Mouse (Mus musculus) heart, postnatal 0 days (tissue): Measurements from ENCODE around the gene Zmynd12. TPM values are rescaled to one million over a fixed set of nuclear protein-coding genes. Genes with fewer than 3 reads are reported as not detected.

ENCODE experiments used
- ATAC-seq: fragments of 200-750 bp; cut with Nextera tagmentation; 2 replicates; pipeline ENCODE4 v1.8.0; 2017; ENCODE audit warnings: low read depth, moderate number of reproducible peaks, moderate library complexity; ENCODE audit not compliant: insufficient read depth
- DNase-seq: peaks from one replicate; pipeline ENCODE4 v3.0.0-alpha.2; 2016; ENCODE audit warnings: low spot score
- H3K27ac ChIP-seq: fragments of 300-500 bp; sonication (generic); 2 replicates; pipeline ENCODE4 v1.5.1; 2014; ENCODE audit warnings: low read depth, mild to moderate bottlenecking
- H3K27me3 ChIP-seq: fragments of 300-500 bp; sonication (generic); 2 replicates; pipeline ENCODE4 v1.6.1; 2014; ENCODE audit warnings: low read length, mixed read lengths; ENCODE audit not compliant: control insufficient read depth, insufficient read depth
- H3K36me3 ChIP-seq: fragments of 300-500 bp; sonication (generic); replicated peaks from 2 replicates; pipeline ENCODE4 v1.6.1; 2014; ENCODE audit warnings: low read length, mixed read lengths; ENCODE audit not compliant: control insufficient read depth, insufficient read depth
- H3K4me1 ChIP-seq: fragments of 300-500 bp; sonication (generic); 2 replicates; pipeline ENCODE4 v1.6.1; 2014; ENCODE audit warnings: antibody characterized with exemption; ENCODE audit not compliant: control insufficient read depth, insufficient read depth
- H3K4me2 ChIP-seq: fragments of 300-500 bp; sonication (generic); 2 replicates; pipeline ENCODE4 v1.6.1; 2014; ENCODE audit warnings: low read depth, mild to moderate bottlenecking, low read length, moderate library complexity
- H3K4me3 ChIP-seq: fragments of 300-500 bp; sonication (generic); 2 replicates; pipeline ENCODE4 v1.5.1; 2014; ENCODE audit warnings: low read depth, low read length
- H3K9ac ChIP-seq: fragments of 300-500 bp; sonication (generic); replicated peaks from 2 replicates; pipeline ENCODE4 v1.6.1; 2014; ENCODE audit warnings: low read depth, low read length, mixed read lengths
- H3K9me3 ChIP-seq: fragments of 300-500 bp; sonication (generic); replicated peaks from 2 replicates; pipeline ENCODE4 v1.6.1; 2016; ENCODE audit warnings: low read length; ENCODE audit not compliant: control insufficient read depth
- CTCF ChIP-seq: IDR thresholded peaks from 2 replicates; pipeline ENCODE4 v1.5.1; 2016; ENCODE audit warnings: antibody characterized with exemption, control low read depth, low read depth
- EP300 ChIP-seq: IDR thresholded peaks from 2 replicates; pipeline ENCODE4 v1.6.1; 2016; ENCODE audit warnings: antibody characterized with exemption, low read depth
- WGBS: fragments of 180-500 bp; shearing (Covaris S2); extraction: QIAGEN DNeasy Blood & Tissue Kit; methylation state at CpG from one replicate; pipeline ENCODE4 v1.1.7; 2014; 5-methylcytosine and 5-hydroxymethylcytosine counted together
- polyA plus RNA-seq: library from polyadenylated mRNA; unstranded; fragments of >200 nt; fragmentation: Nextera tagmentation; extraction: Ambion mirVana; gene quantifications from 2 replicates; pipeline ENCODE4 v1.2.1, GENCODE M21; 2015
- total RNA-seq: library from RNA; depleted of rRNA; stranded (reverse); fragments of >200 nt; gene quantifications from 2 replicates; pipeline ENCODE4 v1.2.3, GENCODE M21; 2014; ENCODE audit warnings: low replicate concordance; rRNA removed

Gene Zmynd12
- total and polyA plus RNA-seq, 2 experiments from 2014 or later: 0.37 TPM; not detected in 1

DNA sequence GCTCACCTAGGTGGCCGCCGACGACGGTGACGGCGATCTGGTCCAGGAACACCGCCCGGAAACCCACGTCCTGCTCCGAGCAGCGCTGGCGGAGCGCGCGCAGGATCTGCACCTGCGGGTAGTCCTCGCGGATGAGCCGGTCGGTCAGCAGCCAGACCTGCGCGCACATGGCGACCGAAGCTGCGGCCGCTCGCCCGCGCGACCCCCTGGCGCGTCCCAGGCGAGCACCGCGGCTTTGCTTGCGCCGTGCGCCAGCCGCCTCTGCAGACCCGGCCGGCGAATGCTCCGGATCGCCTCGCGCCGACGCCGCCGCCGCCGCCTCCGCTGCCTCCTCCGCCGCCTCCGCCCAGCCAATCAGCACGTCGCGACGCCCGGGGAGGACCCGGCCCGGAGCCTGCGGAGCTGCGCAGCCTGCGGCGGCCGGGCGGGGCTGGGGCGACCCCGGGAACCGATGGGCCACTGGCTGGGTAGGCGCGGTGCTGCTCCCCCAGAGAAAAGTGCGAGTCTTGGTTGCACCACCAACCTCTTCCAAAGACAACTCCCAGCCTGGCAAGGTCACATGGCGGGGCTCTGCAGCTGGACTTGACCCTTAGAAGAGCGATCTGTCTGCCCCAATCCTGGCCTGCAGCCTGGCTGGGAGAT lies 69.8 kb downstream of the Zmynd12 start, which contains the start of gene Rimkla:
TSS of gene Rimkla (minus strand) at position 338 of the 642 bp plus-strand sequence.
- Histone ChIP-seq H3K9me3 (0 out of 2 replicates have a peak, but pooled peaks cover 3% of the 10 kb centered on the region), H3K4me3 (peak within 1 kb of the TSS; percentile 65), H3K4me1 (peaks cover 6% of the 10 kb centered on the region; the same call in 1 of the 2 replicates), H3K36me3 (no peaks in the 10 kb centered on the region), H3K9ac (peak within 1 kb of the TSS; percentile 43), H3K27ac (no peak within 1 kb of the TSS), H3K4me2 (peak within 1 kb of the TSS; percentile 93), H3K27me3 (peaks cover 4% of the 10 kb centered on the region; the same call in 1 of the 2 replicates)
- TF ChIP-seq EP300: no peak
- TF ChIP-seq CTCF: no peak
- peak; percentile 36 for DNase-seq
- ATAC-seq: peak; percentile 86
- under 1% methylated on average over 60 of the region's 77 CpGs for WGBS

DNA sequence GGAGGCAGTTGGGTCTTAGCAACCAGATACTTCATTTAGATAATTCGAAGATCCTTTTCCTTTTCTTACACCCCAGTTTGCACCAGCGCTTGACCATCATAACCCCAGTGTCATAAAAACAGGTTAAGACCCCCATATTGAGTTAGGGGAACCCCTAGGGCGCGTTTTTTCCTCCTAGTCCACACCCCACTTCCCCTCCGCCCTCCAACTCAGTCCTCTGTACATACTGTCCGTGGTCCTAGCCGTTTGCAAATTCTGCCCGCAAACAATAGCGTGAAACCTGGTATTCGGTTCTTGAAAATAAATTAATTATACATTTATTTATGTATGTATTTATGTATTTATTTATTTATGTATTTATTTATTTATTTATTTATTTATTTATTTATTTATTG lies 70.3 kb downstream of the Zmynd12 start:
- H3K9ac ChIP-seq: peak overlapping the region; percentile 43
- no peak for DNase-seq
- peak overlapping the region; percentile 93 for H3K4me2 ChIP-seq
- H3K4me1 ChIP-seq: peaks cover 6% of the 10 kb centered on the region; the same call in 1 of the 2 replicates
- 0 out of 2 replicates have a peak, but pooled peaks cover 3% of the 10 kb centered on the region for H3K9me3 ChIP-seq
- TF ChIP-seq EP300 (no peak), CTCF (no peak)
- H3K4me3 ChIP-seq: peak overlapping the region; percentile 65
- no peaks in the 10 kb centered on the region for H3K36me3 ChIP-seq
- H3K27ac ChIP-seq: no peak overlapping the region
- H3K27me3 ChIP-seq: peaks cover 4% of the 10 kb centered on the region; the same call in 1 of the 2 replicates
- WGBS: 55% methylated on average over 10 of the region's 10 CpGs
- ATAC-seq: no peak

DNA sequence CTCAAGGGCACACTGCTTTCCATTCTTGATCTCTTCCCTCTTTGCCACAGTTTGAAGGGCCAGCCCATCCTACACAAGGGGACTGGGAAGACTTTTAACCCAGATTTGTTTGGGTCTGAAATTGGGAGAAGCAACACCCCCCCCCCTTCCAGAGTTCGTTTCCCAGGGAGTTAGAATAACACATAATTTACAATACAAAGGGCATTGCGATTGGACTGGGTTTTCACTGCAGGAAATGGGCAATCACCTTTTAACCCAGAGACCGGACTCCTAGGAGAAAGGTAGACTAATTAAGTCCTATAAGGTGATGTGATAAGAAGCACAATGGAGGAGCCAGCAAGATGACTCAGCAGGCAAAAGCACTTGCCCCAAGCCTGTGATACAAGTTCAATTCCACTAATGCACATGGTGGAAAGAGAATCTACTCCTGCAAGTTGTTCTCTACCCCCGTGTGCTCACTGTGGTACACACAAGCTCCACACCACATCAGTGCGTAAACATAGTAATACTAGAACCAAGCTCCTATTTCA lies 75.8 kb downstream of the Zmynd12 start:
- TF ChIP-seq EP300 (no peak), CTCF (no peak)
- no peaks in the 10 kb centered on the region for H3K9me3 ChIP-seq
- no peak overlapping the region for H3K4me3 ChIP-seq
- no peak for DNase-seq
- no peak overlapping the region for H3K27ac ChIP-seq
- no peaks in the 10 kb centered on the region for H3K4me1 ChIP-seq
- H3K9ac ChIP-seq: no peak overlapping the region
- no peak overlapping the region for H3K4me2 ChIP-seq
- no peak for ATAC-seq
- peaks cover 2% of the 10 kb centered on the region; the same call in 1 of the 2 replicates for H3K27me3 ChIP-seq
- 70% methylated on average over 5 of the region's 5 CpGs for WGBS
- no peaks in the 10 kb centered on the region for H3K36me3 ChIP-seq

DNA sequence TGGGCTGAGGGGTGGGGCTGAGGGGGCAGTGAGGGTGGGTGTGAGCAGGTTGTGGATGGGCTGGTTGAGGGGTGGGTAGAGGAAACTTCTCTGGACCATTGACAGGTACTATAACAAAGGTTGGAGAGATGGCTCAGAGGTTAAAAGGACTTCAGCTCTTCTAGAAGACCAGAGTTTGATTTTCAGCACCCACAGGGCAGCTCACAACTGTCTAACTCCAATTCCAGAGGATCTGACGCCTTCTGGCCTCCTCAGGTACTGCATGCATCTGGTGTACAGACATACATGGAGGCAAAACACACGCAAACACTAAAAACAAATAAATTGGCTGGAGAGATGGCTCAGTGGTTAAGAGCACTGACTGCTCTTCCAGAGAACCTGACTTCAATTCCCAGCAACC lies 89.0 kb downstream of the Zmynd12 start:
- no peak overlapping the region for H3K9ac ChIP-seq
- 0 out of 2 replicates have a peak, but pooled peaks cover 11% of the 10 kb centered on the region for H3K4me1 ChIP-seq
- H3K9me3 ChIP-seq: no peaks in the 10 kb centered on the region
- H3K4me2 ChIP-seq: no peak overlapping the region
- DNase-seq (no peak), ATAC-seq (no peak)
- H3K4me3 ChIP-seq: no peak overlapping the region
- TF ChIP-seq EP300 (no peak), CTCF (no peak)
- no peaks in the 10 kb centered on the region for H3K27me3 ChIP-seq
- 81% methylated on average over 2 of the region's 2 CpGs for WGBS
- H3K36me3 ChIP-seq: no peaks in the 10 kb centered on the region
- H3K27ac ChIP-seq: no peak overlapping the region

DNA sequence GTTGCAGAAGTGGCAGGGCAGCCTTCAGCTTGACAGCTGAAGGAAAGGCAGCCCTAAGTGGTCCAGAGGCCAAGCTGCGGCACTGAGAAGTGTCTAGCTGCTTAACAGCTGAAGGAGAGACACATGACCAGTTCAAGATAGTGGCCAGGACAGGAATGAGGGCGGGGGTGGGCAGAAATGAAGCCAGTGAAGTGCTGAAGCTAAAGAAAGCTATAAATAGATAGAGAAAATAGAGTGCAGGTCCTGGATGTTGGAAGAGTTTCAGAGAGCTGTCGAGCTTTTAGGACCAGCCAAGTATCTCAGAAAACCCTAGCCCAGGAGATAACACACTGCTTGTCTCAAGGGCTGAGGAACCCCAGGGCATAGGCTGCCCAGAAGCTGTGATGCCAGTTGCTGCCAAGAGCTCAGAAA lies 90.1 kb downstream of the Zmynd12 start:
- H3K27ac ChIP-seq: peak overlapping the region; percentile 81
- DNase-seq (peak; percentile 87), ATAC-seq (peak; percentile 94)
- H3K9ac ChIP-seq: no peak overlapping the region
- peak overlapping the region; percentile 20 for H3K4me2 ChIP-seq
- WGBS: 9% methylated on average over 3 of the region's 3 CpGs
- H3K36me3 ChIP-seq: no peaks in the 10 kb centered on the region
- H3K9me3 ChIP-seq: no peaks in the 10 kb centered on the region
- H3K4me3 ChIP-seq: no peak overlapping the region
- 0 out of 2 replicates have a peak, but pooled peaks cover 11% of the 10 kb centered on the region for H3K4me1 ChIP-seq
- H3K27me3 ChIP-seq: no peaks in the 10 kb centered on the region
- TF ChIP-seq EP300 (peak; percentile 90), CTCF (no peak)

Other genes with a start within 250 kb of the Zmynd12 start
- gene Zfp691, start 248.6 kb upstream of the Zmynd12 start, total RNA-seq: 12.9 and 14.3 TPM in 2 replicates
- 13.7 and 13.8 TPM in 2 replicates for gene Zfp691, start 248.6 kb upstream of the Zmynd12 start, polyA plus RNA-seq
- 0.15 TPM in 1 of 2 replicates, not detected in the other for gene Ermap, start 232.8 kb upstream of the Zmynd12 start, total RNA-seq
- 0.51 and 0.57 TPM in 2 replicates for gene Ermap, start 232.8 kb upstream of the Zmynd12 start, polyA plus RNA-seq
- gene Svbp, start 227.5 kb upstream of the Zmynd12 start, total RNA-seq: 33.2 and 49.1 TPM in 2 replicates
- 126 and 129 TPM in 2 replicates for gene Svbp, start 227.5 kb upstream of the Zmynd12 start, polyA plus RNA-seq
- gene Tmem269, start 204.6 kb upstream of the Zmynd12 start, total RNA-seq: not detected in 2 replicates
- not detected in 2 replicates for gene Tmem269, start 204.6 kb upstream of the Zmynd12 start, polyA plus RNA-seq
- 7.1 and 7.5 TPM in 2 replicates for gene AU022252, start 190.1 kb upstream of the Zmynd12 start, total RNA-seq
- 15.5 and 18.4 TPM in 2 replicates for gene AU022252, start 190.1 kb upstream of the Zmynd12 start, polyA plus RNA-seq
- gene P3h1, start 189.9 kb upstream of the Zmynd12 start, total RNA-seq: 34.3 and 40.8 TPM in 2 replicates
- 20.5 and 23.5 TPM in 2 replicates for gene P3h1, start 189.9 kb upstream of the Zmynd12 start, polyA plus RNA-seq
- not detected in 2 replicates for gene Cldn19, start 167.4 kb upstream of the Zmynd12 start, total RNA-seq
- 0.05 TPM in 1 of 2 replicates, not detected in the other for gene Cldn19, start 167.4 kb upstream of the Zmynd12 start, polyA plus RNA-seq
- 292 and 309 TPM in 2 replicates for gene Ybx1, start 128.2 kb upstream of the Zmynd12 start, total RNA-seq
- gene Ybx1, start 128.2 kb upstream of the Zmynd12 start, polyA plus RNA-seq: 515 and 546 TPM in 2 replicates
- gene Ppih, start 102.3 kb upstream of the Zmynd12 start, total RNA-seq: 15.2 and 31.1 TPM in 2 replicates
- gene Ppih, start 102.3 kb upstream of the Zmynd12 start, polyA plus RNA-seq: 21.5 and 26.0 TPM in 2 replicates
- not detected in 2 replicates for gene Ccdc30, start 7.3 kb upstream of the Zmynd12 start, total RNA-seq
- gene Ccdc30, start 7.3 kb upstream of the Zmynd12 start, polyA plus RNA-seq: 2.1 and 2.3 TPM in 2 replicates
- gene Ppcs, start 394 bp upstream of the Zmynd12 start, total RNA-seq: 17.4 and 22.5 TPM in 2 replicates
- gene Ppcs, start 394 bp upstream of the Zmynd12 start, polyA plus RNA-seq: 39.3 and 40.0 TPM in 2 replicates
- 5.7 and 6.4 TPM in 2 replicates for gene Rimkla, start 69.8 kb downstream of the Zmynd12 start, total RNA-seq
- 2.8 and 3.0 TPM in 2 replicates for gene Rimkla, start 69.8 kb downstream of the Zmynd12 start, polyA plus RNA-seq
- 16.6 and 52.4 TPM in 2 replicates for gene Foxj3, start 114.2 kb downstream of the Zmynd12 start, total RNA-seq
- gene Foxj3, start 114.2 kb downstream of the Zmynd12 start, polyA plus RNA-seq: 9.8 and 10.7 TPM in 2 replicates
- gene Frg2f1, start 116.7 kb downstream of the Zmynd12 start, total RNA-seq: 3.6 and 6.7 TPM in 2 replicates
- gene Frg2f1, start 116.7 kb downstream of the Zmynd12 start, polyA plus RNA-seq: 4.7 and 6.5 TPM in 2 replicates
- not detected in 2 replicates for gene Guca2a, start 214.9 kb downstream of the Zmynd12 start, total RNA-seq
- 0.29 and 0.42 TPM in 2 replicates for gene Guca2a, start 214.9 kb downstream of the Zmynd12 start, polyA plus RNA-seq
- gene Guca2b, start 236.1 kb downstream of the Zmynd12 start, total RNA-seq: not detected in 2 replicates
- not detected in 2 replicates for gene Guca2b, start 236.1 kb downstream of the Zmynd12 start, polyA plus RNA-seq